Mouse (Mus musculus): ENCODE results near the gene Ptprm. TPM values are rescaled to one million over a fixed set of nuclear protein-coding genes. Genes with fewer than 3 reads are reported as not detected.

The Ptprm gene
- total and polyA plus RNA-seq, 3 experiments = not detected

GRCm38 (mm10) chr17:67303326-67304099 is 50.7 kb downstream of the Ptprm start:
- Histone ChIP-seq H3K4me1 (ENCODE audit: control insufficient read depth in 1 of 2, insufficient read depth in 2 of 2, low read length in 2 of 2) (no peaks in the 10 kb centered on the region), H3K36me3 (ENCODE audit: control insufficient read depth in 1 of 2, insufficient read depth in 2 of 2, low read length in 2 of 2) (no peaks in the 10 kb centered on the region), H3K27ac (ENCODE audit: control insufficient read depth, low read depth, low read length) (no peak overlapping the region), H3K9me3 (replicated peaks; ENCODE audit: insufficient read depth, low read length) (no peaks in the 10 kb centered on the region), H3K9ac (ENCODE audit: control insufficient read depth, low read depth, low read length, poor library complexity, severe bottlenecking) (no peak overlapping the region), H3K4me3 (ENCODE audit: control insufficient read depth in 1 of 2, insufficient read depth in 1 of 2, low read depth in 2 of 2, low read length in 2 of 2) (no peak overlapping the region), H3K27me3 (ENCODE audit: control insufficient read depth in 1 of 2, insufficient read depth in 2 of 2, low read length in 2 of 2) (no peaks in the 10 kb centered on the region), H3K79me2 (ENCODE audit: control insufficient read depth, insufficient read depth, low read length, poor library complexity) (no peaks in the 10 kb centered on the region)
- TF ChIP-seq RCOR1 (IDR thresholded peaks at IDR 0.05; ENCODE audit: low read depth, low read length) = no peak
- no peak for TF ChIP-seq TCF12 (IDR thresholded peaks at IDR 0.05; ENCODE audit: low read depth, low read length)
- no peak for TF ChIP-seq USF1 (IDR thresholded peaks at IDR 0.05; ENCODE audit: low read depth, low read length)
- TF ChIP-seq CTCF (IDR thresholded peaks at IDR 0.05 in 2 of 3, conservative IDR thresholded peaks at IDR 0.05 in 1 of 3; ENCODE audit: control insufficient read depth in 1 of 3, insufficient read depth in 1 of 3, low read depth in 2 of 3, low read length in 3 of 3, poor library complexity in 1 of 3, severe bottlenecking in 1 of 3) = no peak
- no peak for TF ChIP-seq GATA1 (IDR thresholded peaks at IDR 0.05; ENCODE audit: low read depth, low read length)
- no peak for TF ChIP-seq ETS1 (IDR thresholded peaks at IDR 0.05; ENCODE audit: low read depth, low read length)
- TF ChIP-seq NELFE (IDR thresholded peaks at IDR 0.05; ENCODE audit: low read depth, low read length) = no peak
- no peak for TF ChIP-seq MEF2A (IDR thresholded peaks at IDR 0.05; ENCODE audit: extremely low read depth, insufficient replicate concordance, low read depth, low read length, poor library complexity, severe bottlenecking)
- no peak for TF ChIP-seq TBP (IDR thresholded peaks at IDR 0.05; ENCODE audit: low read depth, low read length)
- no peak for TF ChIP-seq MAX (IDR thresholded peaks at IDR 0.05; ENCODE audit: low read length)
- TF ChIP-seq KAT2A (conservative IDR thresholded peaks at IDR 0.05; ENCODE audit: low read depth, low read length) = no peak
- no peak for TF ChIP-seq SIN3A (IDR thresholded peaks at IDR 0.05; ENCODE audit: low read length)
- TF ChIP-seq USF2 (IDR thresholded peaks at IDR 0.05; ENCODE audit: borderline replicate concordance in 1 of 2, insufficient read depth in 1 of 2, low read depth in 1 of 2, low read length in 2 of 2) = no peak
- no peak for TF ChIP-seq BHLHE40 (IDR thresholded peaks at IDR 0.05; ENCODE audit: borderline replicate concordance, low read depth, low read length)
- TF ChIP-seq SMC3 (IDR thresholded peaks at IDR 0.05; ENCODE audit: low read depth, low read length) = no peak
- no peak for TF ChIP-seq MYB (IDR thresholded peaks at IDR 0.05; ENCODE audit: low read depth, low read length)
- no peak for TF ChIP-seq MXI1 (IDR thresholded peaks at IDR 0.05; ENCODE audit: low read depth, low read length)
- no peak for TF ChIP-seq GABPA (IDR thresholded peaks at IDR 0.05; ENCODE audit: low read depth, low read length)
- no peak for TF ChIP-seq RAD21 (IDR thresholded peaks at IDR 0.05; ENCODE audit: low read depth, low read length)
- DNase-seq (ENCODE audit: low read depth, low spot score) = no peak

DNA sequence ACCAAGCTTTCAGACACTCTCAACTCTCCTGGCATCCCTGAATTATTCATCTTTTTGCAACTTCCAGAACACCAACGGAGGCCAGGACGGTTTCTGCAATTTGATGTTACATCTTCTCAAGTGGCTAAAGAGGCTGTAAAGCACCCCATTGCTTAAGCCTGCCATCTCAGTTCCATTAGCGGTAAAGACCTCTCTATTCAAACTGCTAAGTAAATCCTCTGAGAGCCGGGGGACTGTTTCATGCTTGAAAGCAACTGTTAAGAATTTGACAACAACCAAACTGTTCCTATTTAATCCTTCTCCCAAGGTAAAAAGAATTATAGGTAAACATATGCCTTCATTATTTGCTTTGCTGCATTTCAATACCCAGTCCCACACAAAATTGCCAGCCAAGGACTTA is 51.7 kb downstream of the Ptprm start:
- no peaks in the 10 kb centered on the region for H3K9me3 ChIP-seq (replicated peaks; ENCODE audit: insufficient read depth, low read length)
- TF ChIP-seq ZC3H11A (IDR thresholded peaks at IDR 0.05; ENCODE audit: low read depth, low read length) (no peak), ETS1 (IDR thresholded peaks at IDR 0.05; ENCODE audit: low read depth, low read length) (no peak), USF1 (IDR thresholded peaks at IDR 0.05; ENCODE audit: low read depth, low read length) (no peak), TBP (IDR thresholded peaks at IDR 0.05; ENCODE audit: low read depth, low read length) (no peak), RAD21 (IDR thresholded peaks at IDR 0.05; ENCODE audit: low read depth, low read length) (no peak), KAT2A (conservative IDR thresholded peaks at IDR 0.05; ENCODE audit: low read depth, low read length) (no peak), MEF2A (IDR thresholded peaks at IDR 0.05; ENCODE audit: extremely low read depth, insufficient replicate concordance, low read depth, low read length, poor library complexity, severe bottlenecking) (no peak), HCFC1 (IDR thresholded peaks at IDR 0.05; ENCODE audit: low read depth, low read length) (no peak), POLR2A (IDR thresholded peaks at IDR 0.05; ENCODE audit: control insufficient read depth in 1 of 2, insufficient read depth in 1 of 2, low read depth in 1 of 2, low read length in 2 of 2, poor library complexity in 1 of 2) (no peak)

More for the DNA sequence above, 51.7 kb downstream of the Ptprm start:
- Histone ChIP-seq H3K9ac (ENCODE audit: control insufficient read depth, low read depth, low read length, poor library complexity, severe bottlenecking) (no peak overlapping the region), H3K79me2 (ENCODE audit: control insufficient read depth, insufficient read depth, low read length, poor library complexity) (no peaks in the 10 kb centered on the region), H3K36me3 (ENCODE audit: control insufficient read depth in 1 of 2, insufficient read depth in 2 of 2, low read length in 2 of 2) (no peaks in the 10 kb centered on the region), H3K27me3 (ENCODE audit: control insufficient read depth in 1 of 2, insufficient read depth in 2 of 2, low read length in 2 of 2) (no peaks in the 10 kb centered on the region), H3K4me1 (ENCODE audit: control insufficient read depth in 1 of 2, insufficient read depth in 2 of 2, low read length in 2 of 2) (no peaks in the 10 kb centered on the region), H3K27ac (ENCODE audit: control insufficient read depth, low read depth, low read length) (no peak overlapping the region), H3K4me3 (ENCODE audit: control insufficient read depth in 1 of 2, insufficient read depth in 1 of 2, low read depth in 2 of 2, low read length in 2 of 2) (no peak overlapping the region)
- DNase-seq (ENCODE audit: low read depth, low spot score) = no peak
